Mouse (Mus musculus) lung, adult 2 months (tissue): ENCODE results near the gene Saxo1.

ENCODE experiments used
- CTCF ChIP-seq: fragments of 200-500 bp; IDR thresholded peaks from 2 replicates; pipeline ENCODE4 v1.5.1; 2011; ENCODE audit warnings: mild to moderate bottlenecking, low read length, control low read depth; ENCODE audit not compliant: insufficient read depth
- POLR2A ChIP-seq: fragments of 200-500 bp; IDR thresholded peaks from 2 replicates; pipeline ENCODE4 v1.6.1; 2011; ENCODE audit warnings: low read depth, mild to moderate bottlenecking, control low read depth, low read length, borderline replicate concordance; ENCODE audit errors: extremely low read depth

DNA sequence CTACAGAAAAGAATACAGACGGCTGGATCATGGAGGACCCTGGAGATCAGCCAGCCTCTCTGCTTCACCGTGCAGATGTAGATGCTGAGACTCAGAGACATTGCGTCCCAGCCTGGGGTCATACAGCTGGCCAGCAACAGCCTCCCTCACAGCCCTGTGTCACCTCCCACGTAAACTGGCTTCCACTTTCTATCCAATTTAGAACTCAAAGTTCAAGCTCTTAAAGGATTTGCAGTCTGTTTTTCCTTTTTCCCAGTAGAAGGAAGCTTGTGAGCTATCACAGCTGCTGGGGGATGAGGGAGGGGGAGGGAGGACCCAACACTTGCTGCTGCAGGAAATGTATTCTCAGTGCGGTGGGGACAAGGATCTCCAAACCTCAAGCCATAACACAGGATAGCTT, 59.4 kb downstream of the Saxo1 start:
- no peak for TF ChIP-seq CTCF
- TF ChIP-seq POLR2A, result no peak
